Mouse (Mus musculus) erythroblast, embryonic 14.5 days (primary cell): ENCODE data around the gene Cept1. TPM values are rescaled to one million over a fixed set of nuclear protein-coding genes. Genes with fewer than 3 reads are reported as not detected.

ENCODE experiments used
- H3K27me3 ChIP-seq: 2 replicates; pipeline ENCODE4 v1.6.1; 2012; ENCODE audit warnings: inconsistent platforms; ENCODE audit not compliant: control insufficient read depth
- H3K36me3 ChIP-seq: 2 replicates; pipeline ENCODE4 v1.6.1; 2012; ENCODE audit warnings: mild to moderate bottlenecking, inconsistent platforms; ENCODE audit not compliant: control insufficient read depth
- H3K4me1 ChIP-seq: 2 replicates; pipeline ENCODE4 v1.6.1; 2012; ENCODE audit warnings: inconsistent platforms; ENCODE audit not compliant: control insufficient read depth
- H3K4me3 ChIP-seq: replicated peaks from 2 replicates; pipeline ENCODE3; 2012; ENCODE audit warnings: moderate library complexity, mild to moderate bottlenecking, inconsistent platforms
- H3K9me3 ChIP-seq: 2 replicates; pipeline ENCODE4 v1.6.1; 2012; ENCODE audit warnings: low read length, inconsistent platforms, mixed read lengths; ENCODE audit not compliant: control insufficient read depth
- GATA1 ChIP-seq: IDR thresholded peaks from 2 replicates; pipeline ENCODE4 v1.6.1; 2012; ENCODE audit warnings: low read length, inconsistent platforms, mixed read lengths
- TAL1 ChIP-seq: IDR thresholded peaks from 3 replicates; pipeline ENCODE4 v1.6.1; 2012; ENCODE audit warnings: low read length, inconsistent platforms, mixed read lengths
- polyA plus RNA-seq: library from polyadenylated mRNA; stranded (reverse); fragments of >175 nt; gene quantifications from 2 replicates; pipeline ENCODE4 v1.2.3, GENCODE M21; 2012

Cept1 gene
- polyA plus RNA-seq, 1 experiment, result 0.19 TPM

GRCm38 (mm10) chr3:106496996-106497395 is 50.6 kb downstream of the Cept1 start:
- peaks cover 12% of the 10 kb centered on the region for H3K36me3 ChIP-seq
- no peak overlapping the region for H3K4me3 ChIP-seq
- no peak for TF ChIP-seq TAL1
- no peak for TF ChIP-seq GATA1
- H3K4me1 ChIP-seq, result peaks cover 54% of the 10 kb centered on the region
- no peaks in the 10 kb centered on the region for H3K27me3 ChIP-seq
- no peaks in the 10 kb centered on the region for H3K9me3 ChIP-seq

GRCm38 (mm10) chr3:106496045-106496721 is 51.4 kb downstream of the Cept1 start:
- Histone ChIP-seq H3K36me3 (peaks cover 11% of the 10 kb centered on the region), H3K4me1 (peaks cover 63% of the 10 kb centered on the region), H3K9me3 (no peaks in the 10 kb centered on the region), H3K27me3 (no peaks in the 10 kb centered on the region), H3K4me3 (no peak overlapping the region)
- TF ChIP-seq GATA1 (no peak), TAL1 (no peak)

- Histone ChIP-seq H3K4me1 (peaks cover 65% of the 10 kb centered on the region), H3K4me3 (no peak overlapping the region), H3K9me3 (no peaks in the 10 kb centered on the region), H3K27me3 (no peaks in the 10 kb centered on the region), H3K36me3 (peaks cover 5% of the 10 kb centered on the region)
- no peak for TF ChIP-seq TAL1
- no peak for TF ChIP-seq GATA1
Observed at GRCm38 (mm10) chr3:106495346-106496044, 52.1 kb downstream of the Cept1 start.

GRCm38 (mm10) chr3:106494417-106494950 is 53.1 kb downstream of the Cept1 start:
- H3K9me3 ChIP-seq, result no peaks in the 10 kb centered on the region
- H3K36me3 ChIP-seq, result no peaks in the 10 kb centered on the region; the same call in 1 of the 2 replicates
- no peak overlapping the region for H3K4me3 ChIP-seq
- H3K27me3 ChIP-seq, result no peaks in the 10 kb centered on the region
- H3K4me1 ChIP-seq, result peaks cover 65% of the 10 kb centered on the region
- TF ChIP-seq TAL1, result no peak

- peaks cover 65% of the 10 kb centered on the region for H3K4me1 ChIP-seq
- no peak for TF ChIP-seq TAL1
- no peak for TF ChIP-seq GATA1
- H3K4me3 ChIP-seq, result no peak overlapping the region
- H3K27me3 ChIP-seq, result no peaks in the 10 kb centered on the region
- H3K36me3 ChIP-seq, result no peaks in the 10 kb centered on the region; the same call in 1 of the 2 replicates
- no peaks in the 10 kb centered on the region for H3K9me3 ChIP-seq
Observed at GRCm38 (mm10) chr3:106493882-106494281, 53.7 kb downstream of the Cept1 start.

GRCm38 (mm10) chr3:106493202-106493601 is 54.4 kb downstream of the Cept1 start:
- H3K4me3 ChIP-seq, result no peak overlapping the region
- TF ChIP-seq TAL1 (no peak), GATA1 (no peak)
- H3K9me3 ChIP-seq, result no peaks in the 10 kb centered on the region
- H3K27me3 ChIP-seq, result no peaks in the 10 kb centered on the region
- no peaks in the 10 kb centered on the region; the same call in 1 of the 2 replicates for H3K36me3 ChIP-seq
- peaks cover 65% of the 10 kb centered on the region for H3K4me1 ChIP-seq

GRCm38 (mm10) chr3:106492723-106493122 is 54.9 kb downstream of the Cept1 start:
- Histone ChIP-seq H3K4me1 (peaks cover 64% of the 10 kb centered on the region), H3K27me3 (no peaks in the 10 kb centered on the region), H3K4me3 (no peak overlapping the region), H3K9me3 (no peaks in the 10 kb centered on the region), H3K36me3 (no peaks in the 10 kb centered on the region)
- TF ChIP-seq TAL1, result 0 out of 3 replicates have a peak, but pooled peaks have one; percentile 3
- no peak for TF ChIP-seq GATA1

- TF ChIP-seq TAL1, result no peak
- Histone ChIP-seq H3K36me3 (no peaks in the 10 kb centered on the region), H3K4me1 (peaks cover 40% of the 10 kb centered on the region)
Observed at GRCm38 (mm10) chr3:106490239-106490638, 57.4 kb downstream of the Cept1 start.

GRCm38 (mm10) chr3:106487551-106487950 is 60.1 kb downstream of the Cept1 start:
- Histone ChIP-seq H3K4me1 (peaks cover 26% of the 10 kb centered on the region), H3K36me3 (no peaks in the 10 kb centered on the region)
- TF ChIP-seq GATA1 (no peak), TAL1 (no peak)

More at GRCm38 (mm10) chr3:106490239-106490638, 57.4 kb downstream of the Cept1 start:
- no peaks in the 10 kb centered on the region for H3K9me3 ChIP-seq
- H3K4me3 ChIP-seq, result no peak overlapping the region
- H3K27me3 ChIP-seq, result no peaks in the 10 kb centered on the region

GRCm38 (mm10) chr3:106485810-106486209 is 61.8 kb downstream of the Cept1 start:
- TF ChIP-seq TAL1 (no peak), GATA1 (no peak)
- H3K9me3 ChIP-seq, result no peaks in the 10 kb centered on the region
- H3K4me1 ChIP-seq, result peaks cover 16% of the 10 kb centered on the region
- no peaks in the 10 kb centered on the region for H3K36me3 ChIP-seq
- H3K4me3 ChIP-seq, result no peak overlapping the region
- H3K27me3 ChIP-seq, result peaks cover 21% of the 10 kb centered on the region

More at GRCm38 (mm10) chr3:106487551-106487950, 60.1 kb downstream of the Cept1 start:
- H3K27me3 ChIP-seq, result peaks cover 10% of the 10 kb centered on the region
- no peak overlapping the region for H3K4me3 ChIP-seq
- no peaks in the 10 kb centered on the region for H3K9me3 ChIP-seq
